Mouse (Mus musculus): ENCODE results near the gene Sh3glb2. TPM values are rescaled to one million over a fixed set of nuclear protein-coding genes. Genes with fewer than 3 reads are reported as not detected.
A peak's percentile ranks its signal among the peaks of the same experiment; 100 is the strongest.

The Sh3glb2 gene
- polyA plus RNA-seq, 1 experiment from 2014 or later = 105 TPM

- no peak for ATAC-seq (replicated peaks; ENCODE audit: insufficient number of reproducible peaks, insufficient read depth, low FRiP score, low read depth)
- H3K9ac ChIP-seq = no peak overlapping the region
- H3K4me3 ChIP-seq = no peak overlapping the region
- H3K4me1 ChIP-seq (replicated peaks) = no peaks in the 10 kb centered on the region
- 73% methylated on average over 7 of the region's 7 CpGs for WGBS
- H3K27me3 ChIP-seq = no peaks in the 10 kb centered on the region
- H3K27ac ChIP-seq = no peak overlapping the region
- no peak overlapping the region for H3K4me2 ChIP-seq
- H3K9me3 ChIP-seq (replicated peaks) = no peaks in the 10 kb centered on the region
- peaks cover 96% of the 10 kb centered on the region for H3K36me3 ChIP-seq
These were observed 20.2 kb upstream of the Sh3glb2 start for GRCm38 (mm10) chr2:30379307-30379706.

GRCm38 (mm10) chr2:30377721-30378120 is 18.6 kb upstream of the Sh3glb2 start:
- Histone ChIP-seq H3K4me1 (replicated peaks) (no peaks in the 10 kb centered on the region), H3K27ac (no peak overlapping the region), H3K4me2 (no peak overlapping the region), H3K36me3 (peaks cover 95% of the 10 kb centered on the region), H3K9ac (no peak overlapping the region), H3K9me3 (replicated peaks) (no peaks in the 10 kb centered on the region), H3K4me3 (no peak overlapping the region), H3K27me3 (no peaks in the 10 kb centered on the region)
- 82% methylated on average over 5 of the region's 5 CpGs for WGBS
- no peak for ATAC-seq (replicated peaks; ENCODE audit: insufficient number of reproducible peaks, insufficient read depth, low FRiP score, low read depth)

- no peaks in the 10 kb centered on the region for H3K4me1 ChIP-seq (replicated peaks)
- no peak overlapping the region for H3K4me2 ChIP-seq
- no peaks in the 10 kb centered on the region for H3K9me3 ChIP-seq (replicated peaks)
- peaks cover 95% of the 10 kb centered on the region for H3K36me3 ChIP-seq
- no peaks in the 10 kb centered on the region for H3K27me3 ChIP-seq
- 92% methylated on average over 10 of the region's 10 CpGs for WGBS
- no peak for ATAC-seq (replicated peaks; ENCODE audit: insufficient number of reproducible peaks, insufficient read depth, low FRiP score, low read depth)
- H3K27ac ChIP-seq = no peak overlapping the region
- no peak overlapping the region for H3K9ac ChIP-seq
- no peak overlapping the region for H3K4me3 ChIP-seq
These were observed 16.8 kb upstream of the Sh3glb2 start for GRCm38 (mm10) chr2:30375893-30376292.

GRCm38 (mm10) chr2:30372726-30373125 is 13.6 kb upstream of the Sh3glb2 start:
- no peak for ATAC-seq (replicated peaks; ENCODE audit: insufficient number of reproducible peaks, insufficient read depth, low FRiP score, low read depth)
- no peak overlapping the region for H3K4me2 ChIP-seq
- no peak overlapping the region for H3K27ac ChIP-seq
- H3K9me3 ChIP-seq (replicated peaks) = no peaks in the 10 kb centered on the region
- WGBS = 95% methylated on average over 5 of the region's 5 CpGs
- no peak overlapping the region for H3K4me3 ChIP-seq
- peaks cover 97% of the 10 kb centered on the region for H3K36me3 ChIP-seq
- H3K27me3 ChIP-seq = no peaks in the 10 kb centered on the region
- no peaks in the 10 kb centered on the region for H3K4me1 ChIP-seq (replicated peaks)
- no peak overlapping the region for H3K9ac ChIP-seq

- no peaks in the 10 kb centered on the region for H3K9me3 ChIP-seq (replicated peaks)
- 88% methylated on average over 8 of the region's 8 CpGs for WGBS
- no peak for ATAC-seq (replicated peaks; ENCODE audit: insufficient number of reproducible peaks, insufficient read depth, low FRiP score, low read depth)
- no peak overlapping the region for H3K27ac ChIP-seq
- H3K4me1 ChIP-seq (replicated peaks) = peaks cover 7% of the 10 kb centered on the region
- no peak overlapping the region for H3K9ac ChIP-seq
- no peak overlapping the region for H3K4me2 ChIP-seq
- H3K27me3 ChIP-seq = no peaks in the 10 kb centered on the region
- peaks cover 93% of the 10 kb centered on the region for H3K36me3 ChIP-seq
- H3K4me3 ChIP-seq = no peak overlapping the region
These were observed 12.4 kb upstream of the Sh3glb2 start for GRCm38 (mm10) chr2:30371544-30371943.

GRCm38 (mm10) chr2:30366203-30366602 is 7.1 kb upstream of the Sh3glb2 start:
- Histone ChIP-seq H3K27ac (peak overlapping the region; percentile 86), H3K4me3 (peak overlapping the region; percentile 93; the same call in 1 of the 2 replicates), H3K27me3 (no peaks in the 10 kb centered on the region), H3K9me3 (replicated peaks) (no peaks in the 10 kb centered on the region), H3K9ac (0 out of 2 replicates have a peak overlapping the region, but pooled peaks have one; percentile 15), H3K4me2 (peak overlapping the region; percentile 78), H3K36me3 (peaks cover 43% of the 10 kb centered on the region), H3K4me1 (replicated peaks) (peaks cover 27% of the 10 kb centered on the region)
- WGBS = 32% methylated on average over 5 of the region's 5 CpGs
- ATAC-seq (replicated peaks; ENCODE audit: insufficient number of reproducible peaks, insufficient read depth, low FRiP score, low read depth) = no peak

- Histone ChIP-seq H3K27me3 (no peaks in the 10 kb centered on the region), H3K9ac (peak overlapping the region; percentile 93), H3K9me3 (replicated peaks) (no peaks in the 10 kb centered on the region), H3K36me3 (peaks cover 35% of the 10 kb centered on the region), H3K4me1 (replicated peaks) (peaks cover 27% of the 10 kb centered on the region), H3K4me2 (peak overlapping the region; percentile 78), H3K4me3 (peak overlapping the region; percentile 93), H3K27ac (peak overlapping the region; percentile 86)
- no peak for ATAC-seq (replicated peaks; ENCODE audit: insufficient number of reproducible peaks, insufficient read depth, low FRiP score, low read depth)
- 62% methylated on average over 2 of the region's 2 CpGs for WGBS
These were observed 6.3 kb upstream of the Sh3glb2 start for GRCm38 (mm10) chr2:30365281-30366069.

GRCm38 (mm10) chr2:30363773-30364650 is 4.9 kb upstream of the Sh3glb2 start, which contains the start of gene Miga2:
TSS of gene Miga2 (plus strand) at chr2:30364233.
- peaks cover 21% of the 10 kb centered on the region for H3K36me3 ChIP-seq
- no peaks in the 10 kb centered on the region for H3K9me3 ChIP-seq (replicated peaks)
- ATAC-seq (replicated peaks; ENCODE audit: insufficient number of reproducible peaks, insufficient read depth, low FRiP score, low read depth) = peak; percentile 99
- H3K27me3 ChIP-seq = no peaks in the 10 kb centered on the region
- peak within 1 kb of the TSS; percentile 78 for H3K4me2 ChIP-seq
- H3K4me1 ChIP-seq (replicated peaks) = peaks cover 31% of the 10 kb centered on the region
- under 1% methylated on average over 54 of the region's 54 CpGs for WGBS
- H3K4me3 ChIP-seq = peak within 1 kb of the TSS; percentile 93
- H3K9ac ChIP-seq = peak within 1 kb of the TSS; percentile 93
- peak within 1 kb of the TSS; percentile 86 for H3K27ac ChIP-seq

- H3K36me3 ChIP-seq = peaks cover 9% of the 10 kb centered on the region
- H3K4me2 ChIP-seq = no peak overlapping the region
- peaks cover 41% of the 10 kb centered on the region for H3K4me1 ChIP-seq (replicated peaks)
- no peak overlapping the region for H3K9ac ChIP-seq
- H3K27me3 ChIP-seq = no peaks in the 10 kb centered on the region
- H3K27ac ChIP-seq = no peak overlapping the region
- no peak overlapping the region for H3K4me3 ChIP-seq
- ATAC-seq (replicated peaks; ENCODE audit: insufficient number of reproducible peaks, insufficient read depth, low FRiP score, low read depth) = no peak
- WGBS = 72% methylated on average over 5 of the region's 5 CpGs
- H3K9me3 ChIP-seq (replicated peaks) = no peaks in the 10 kb centered on the region
These were observed 3.7 kb upstream of the Sh3glb2 start for GRCm38 (mm10) chr2:30362865-30363264.

GRCm38 (mm10) chr2:30360626-30361025 is 1.5 kb upstream of the Sh3glb2 start:
- H3K4me1 ChIP-seq (replicated peaks) = peaks cover 47% of the 10 kb centered on the region
- no peak for ATAC-seq (replicated peaks; ENCODE audit: insufficient number of reproducible peaks, insufficient read depth, low FRiP score, low read depth)

More at GRCm38 (mm10) chr2:30360626-30361025, 1.5 kb upstream of the Sh3glb2 start:
- WGBS = 75% methylated on average over 10 of the region's 10 CpGs
- Histone ChIP-seq H3K4me2 (no peak overlapping the region), H3K9ac (no peak overlapping the region), H3K4me3 (no peak overlapping the region), H3K27ac (no peak overlapping the region), H3K9me3 (replicated peaks) (no peaks in the 10 kb centered on the region), H3K36me3 (no peaks in the 10 kb centered on the region), H3K27me3 (no peaks in the 10 kb centered on the region)

Measured in heart, embryonic 15.5 days (tissue).